Mouse (Mus musculus): ENCODE results near the gene 1700067K01Rik. TPM values are rescaled to one million over a fixed set of nuclear protein-coding genes. Genes with fewer than 3 reads are reported as not detected.
A peak's percentile ranks its signal among the peaks of the same experiment; 100 is the strongest.

The 1700067K01Rik gene
- polyA plus RNA-seq, 1 experiment from 2014 or later = 0.89 TPM

GRCm38 (mm10) chr8:84048171-84048570 lies 46.9 kb downstream of the 1700067K01Rik start:
- WGBS = 66% methylated on average over 5 of the region's 5 CpGs
- ATAC-seq (replicated peaks; ENCODE audit: extremely low read depth, insufficient read depth, low FRiP score) = no peak

GRCm38 (mm10) chr8:84052746-84053145 lies 51.4 kb downstream of the 1700067K01Rik start:
- no peak overlapping the region for H3K4me2 ChIP-seq (ENCODE audit: low read depth, low read length)
- no peak overlapping the region for H3K9ac ChIP-seq (ENCODE audit: low read length)
- no peaks in the 10 kb centered on the region for H3K36me3 ChIP-seq (ENCODE audit: control insufficient read depth, insufficient read depth)
- H3K4me1 ChIP-seq (ENCODE audit: control insufficient read depth, insufficient read depth, low read length) = peaks cover 13% of the 10 kb centered on the region
- no peak overlapping the region for H3K4me3 ChIP-seq (ENCODE audit: low read length)
- peak overlapping the region; percentile 48 for H3K27ac ChIP-seq (ENCODE audit: low read length)
- WGBS = 24% methylated on average over 3 of the region's 3 CpGs
- ATAC-seq (replicated peaks; ENCODE audit: extremely low read depth, insufficient read depth, low FRiP score) = peak; percentile 85
- no peaks in the 10 kb centered on the region for H3K9me3 ChIP-seq (replicated peaks; ENCODE audit: control insufficient read depth, low read length)
- no peaks in the 10 kb centered on the region for H3K27me3 ChIP-seq (ENCODE audit: control insufficient read depth, insufficient read depth, low read length)

More at GRCm38 (mm10) chr8:84048171-84048570, 46.9 kb downstream of the 1700067K01Rik start:
- H3K4me3 ChIP-seq (ENCODE audit: low read length) = no peak overlapping the region
- peaks cover 25% of the 10 kb centered on the region for H3K27me3 ChIP-seq (ENCODE audit: control insufficient read depth, insufficient read depth, low read length)
- H3K9me3 ChIP-seq (replicated peaks; ENCODE audit: control insufficient read depth, low read length) = 0 out of 2 replicates have a peak, but pooled peaks cover 2% of the 10 kb centered on the region
- H3K4me1 ChIP-seq (ENCODE audit: control insufficient read depth, insufficient read depth, low read length) = peaks cover 13% of the 10 kb centered on the region
- no peaks in the 10 kb centered on the region for H3K36me3 ChIP-seq (ENCODE audit: control insufficient read depth, insufficient read depth)
- H3K9ac ChIP-seq (ENCODE audit: low read length) = no peak overlapping the region
- no peak overlapping the region for H3K4me2 ChIP-seq (ENCODE audit: low read depth, low read length)
- H3K27ac ChIP-seq (ENCODE audit: low read length) = no peak overlapping the region

DNA sequence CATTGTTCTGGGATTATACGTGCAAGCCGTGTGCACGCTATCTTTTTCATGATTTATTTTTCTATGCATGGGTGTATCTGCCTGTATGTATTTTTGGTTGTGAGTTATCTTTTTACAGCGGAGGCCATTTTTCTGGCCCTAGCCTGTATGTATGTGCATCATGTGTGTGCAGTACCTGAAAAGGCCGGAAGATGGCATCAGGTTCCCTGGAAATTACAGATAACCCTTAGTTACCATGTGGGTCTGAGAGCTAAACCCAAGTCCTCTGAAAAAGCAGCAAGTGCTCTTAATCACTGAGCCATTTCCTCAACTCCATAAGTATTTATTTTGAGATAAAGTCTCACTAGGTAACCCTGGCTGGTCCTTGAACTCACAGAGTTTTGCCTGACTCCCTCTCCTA lies 51.9 kb downstream of the 1700067K01Rik start:
- peaks cover 13% of the 10 kb centered on the region for H3K4me1 ChIP-seq (ENCODE audit: control insufficient read depth, insufficient read depth, low read length)
- H3K27ac ChIP-seq (ENCODE audit: low read length) = no peak overlapping the region
- no peak overlapping the region for H3K4me3 ChIP-seq (ENCODE audit: low read length)
- WGBS = 82% methylated on average over 5 of the region's 5 CpGs
- H3K27me3 ChIP-seq (ENCODE audit: control insufficient read depth, insufficient read depth, low read length) = no peaks in the 10 kb centered on the region
- no peaks in the 10 kb centered on the region for H3K36me3 ChIP-seq (ENCODE audit: control insufficient read depth, insufficient read depth)
- H3K4me2 ChIP-seq (ENCODE audit: low read depth, low read length) = no peak overlapping the region
- H3K9ac ChIP-seq (ENCODE audit: low read length) = no peak overlapping the region
- no peaks in the 10 kb centered on the region for H3K9me3 ChIP-seq (replicated peaks; ENCODE audit: control insufficient read depth, low read length)
- ATAC-seq (replicated peaks; ENCODE audit: extremely low read depth, insufficient read depth, low FRiP score) = no peak

MicroRNAs encoded within 50 kb of the gene (microRNA counts, 519-probe panel; counts per million panel counts)
- microRNA mmu-miR-1199 = not detected

Small RNAs within 50 kb of the gene (microRNA-seq; reads per million reads assigned to microRNA genes)
- gene Mir1199 (not detected), gene Mir8111 (4.1 reads per million, percentile 15 among the genes with 10 or more reads in this experiment)

Other genes with a start within 250 kb of the 1700067K01Rik start
- 8.3 and 8.7 TPM in 2 replicates for gene Adgrl1, start 101.4 kb upstream of the 1700067K01Rik start, polyA plus RNA-seq (2015; fragmentation: Nextera tagmentation; extraction: Ambion mirVana)
- gene Gm10644, start 46.3 kb upstream of the 1700067K01Rik start, polyA plus RNA-seq (2015; fragmentation: Nextera tagmentation; extraction: Ambion mirVana) = 1.0 and 1.2 TPM in 2 replicates
- 65.2 and 69.1 TPM in 2 replicates for gene Asf1b, start 46.0 kb upstream of the 1700067K01Rik start, polyA plus RNA-seq (2015; fragmentation: Nextera tagmentation; extraction: Ambion mirVana)
- 258 and 282 TPM in 2 replicates for gene Prkaca, start 28.5 kb upstream of the 1700067K01Rik start, polyA plus RNA-seq (2015; fragmentation: Nextera tagmentation; extraction: Ambion mirVana)
- gene Samd1, start 3.8 kb upstream of the 1700067K01Rik start, polyA plus RNA-seq (2015; fragmentation: Nextera tagmentation; extraction: Ambion mirVana) = 5.4 and 6.0 TPM in 2 replicates
- gene 2210011C24Rik, start 10.7 kb downstream of the 1700067K01Rik start, polyA plus RNA-seq (2015; fragmentation: Nextera tagmentation; extraction: Ambion mirVana) = 0.21 and 0.49 TPM in 2 replicates
- gene Palm3, start 20.0 kb downstream of the 1700067K01Rik start, polyA plus RNA-seq (2015; fragmentation: Nextera tagmentation; extraction: Ambion mirVana) = 1.5 and 2.7 TPM in 2 replicates
- 6.0 and 6.5 TPM in 2 replicates for gene Il27ra, start 41.1 kb downstream of the 1700067K01Rik start, polyA plus RNA-seq (2015; fragmentation: Nextera tagmentation; extraction: Ambion mirVana)
- 0.24 TPM in 1 of 2 replicates, not detected in the other for gene Rln3, start 43.5 kb downstream of the 1700067K01Rik start, polyA plus RNA-seq (2015; fragmentation: Nextera tagmentation; extraction: Ambion mirVana)
- gene Gm10643, start 63.6 kb downstream of the 1700067K01Rik start, polyA plus RNA-seq (2015; fragmentation: Nextera tagmentation; extraction: Ambion mirVana) = 0.95 and 1.2 TPM in 2 replicates
- gene Rfx1, start 65.3 kb downstream of the 1700067K01Rik start, polyA plus RNA-seq (2015; fragmentation: Nextera tagmentation; extraction: Ambion mirVana) = 5.9 and 6.4 TPM in 2 replicates
- 5.4 and 6.0 TPM in 2 replicates for gene Dcaf15, start 103.3 kb downstream of the 1700067K01Rik start, polyA plus RNA-seq (2015; fragmentation: Nextera tagmentation; extraction: Ambion mirVana)
- 0.17 and 0.37 TPM in 2 replicates for gene Podnl1, start 124.5 kb downstream of the 1700067K01Rik start, polyA plus RNA-seq (2015; fragmentation: Nextera tagmentation; extraction: Ambion mirVana)
- gene Cc2d1a, start 146.4 kb downstream of the 1700067K01Rik start, polyA plus RNA-seq (2015; fragmentation: Nextera tagmentation; extraction: Ambion mirVana) = 14.8 and 15.4 TPM in 2 replicates
- 1.2 and 1.3 TPM in 2 replicates for gene 4930432K21Rik, start 146.5 kb downstream of the 1700067K01Rik start, polyA plus RNA-seq (2015; fragmentation: Nextera tagmentation; extraction: Ambion mirVana)
- 1.5 and 1.6 TPM in 2 replicates for gene Nanos3, start 183.7 kb downstream of the 1700067K01Rik start, polyA plus RNA-seq (2015; fragmentation: Nextera tagmentation; extraction: Ambion mirVana)
- 8.4 and 9.9 TPM in 2 replicates for gene Zswim4, start 235.6 kb downstream of the 1700067K01Rik start, polyA plus RNA-seq (2015; fragmentation: Nextera tagmentation; extraction: Ambion mirVana)
- 297 and 311 TPM in 2 replicates for gene D8Ertd738e, start 248.2 kb downstream of the 1700067K01Rik start, polyA plus RNA-seq (2015; fragmentation: Nextera tagmentation; extraction: Ambion mirVana)

All from heart, embryonic 16.5 days (tissue).